Mouse (Mus musculus) heart, adult 2 months (tissue): ENCODE results near the gene Tm4sf20.

Source experiments
- CTCF ChIP-seq: fragments of 200-600 bp; IDR thresholded peaks from 2 replicates; pipeline ENCODE4 v1.8.1; 2022; ENCODE audit warnings: antibody characterized with exemption, mild to moderate bottlenecking, moderate library complexity
- POLR2A ChIP-seq: fragments of 200-500 bp; IDR thresholded peaks from 2 replicates; pipeline ENCODE4 v1.6.1; 2011; ENCODE audit warnings: mild to moderate bottlenecking, low read depth, low read length, control low read depth; ENCODE audit not compliant: insufficient read depth

GRCm38 (mm10) chr1:82783559-82783958 lies 15.3 kb upstream of the Tm4sf20 start:
- TF ChIP-seq CTCF (no peak), POLR2A (no peak)
